Mouse (Mus musculus) heart, adult 2 months (tissue): Measurements from ENCODE around the gene Ucn.

Experiments used
- EP300 ChIP-seq: fragments of 200-500 bp; IDR thresholded peaks from 2 replicates; pipeline ENCODE4 v1.6.1; 2011; ENCODE audit warnings: low read depth, low read length, control low read depth; ENCODE audit not compliant: insufficient read depth
- POLR2A ChIP-seq: fragments of 200-500 bp; IDR thresholded peaks from 2 replicates; pipeline ENCODE4 v1.6.1; 2011; ENCODE audit warnings: mild to moderate bottlenecking, low read depth, low read length, control low read depth; ENCODE audit not compliant: insufficient read depth

DNA sequence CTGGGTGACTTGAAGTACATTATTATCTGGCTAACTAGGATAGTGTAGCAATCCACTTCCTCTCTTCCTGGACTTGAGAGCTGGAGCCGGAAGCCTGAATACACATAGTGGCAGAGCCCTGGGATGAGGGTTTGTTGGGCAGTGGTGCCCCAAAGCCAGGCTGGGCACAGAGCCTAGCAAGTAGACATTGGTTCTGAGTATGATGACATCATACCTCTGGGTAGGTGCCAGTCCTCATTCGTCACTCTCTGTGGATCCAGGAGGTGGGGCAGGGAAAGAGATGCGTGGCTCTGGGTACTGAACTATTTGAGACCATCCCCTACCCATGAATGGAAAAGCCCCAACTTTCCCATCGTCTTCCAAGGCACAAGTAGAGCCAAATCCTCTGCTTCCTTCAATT lies 11.2 kb upstream of the Ucn start:
- TF ChIP-seq EP300 (no peak), POLR2A (no peak)
